Mouse (Mus musculus) brain, embryonic 14.5 days (tissue): Measurements from ENCODE around the gene Hoxa5.

Experiments used
- CTCF ChIP-seq: fragments of 200-500 bp; IDR thresholded peaks from 2 replicates; pipeline ENCODE4 v1.5.1; 2012; ENCODE audit warnings: inconsistent platforms, mild to moderate bottlenecking, moderate library complexity, borderline replicate concordance; ENCODE audit not compliant: insufficient read depth, insufficient read length; ENCODE audit errors: extremely low read depth
- POLR2A ChIP-seq: fragments of 200-500 bp; IDR thresholded peaks from 2 replicates; pipeline ENCODE4 v1.6.1; 2012; ENCODE audit warnings: mild to moderate bottlenecking, inconsistent platforms, borderline replicate concordance; ENCODE audit not compliant: poor library complexity, insufficient read depth, insufficient read length, severe bottlenecking; ENCODE audit errors: extremely low read depth

DNA sequence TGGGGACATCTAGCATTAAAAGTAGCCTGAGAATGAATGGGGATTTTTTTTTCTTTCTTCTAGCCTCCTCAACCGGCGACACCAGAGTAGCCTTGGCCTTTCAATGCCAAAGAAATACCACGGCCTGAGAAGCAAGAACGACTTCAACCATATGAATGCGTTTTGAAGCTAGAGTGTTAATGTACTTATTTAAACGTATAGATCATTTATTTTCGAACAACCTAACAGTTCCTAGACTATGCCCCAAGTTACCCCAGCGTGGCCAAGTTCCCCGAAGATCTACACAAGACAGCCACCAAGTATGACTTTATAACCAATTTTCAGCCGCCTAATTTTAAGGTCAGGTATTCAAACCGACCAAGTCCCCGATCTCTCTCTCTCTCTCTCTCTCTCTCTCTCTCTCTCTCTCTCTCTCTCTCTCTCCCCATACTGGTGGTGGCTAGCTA is 16.5 kb upstream of the Hoxa5 start:
- TF ChIP-seq POLR2A (no peak), CTCF (no peak)
